In genomic region chr1:20973389-20973788, GRCm38 (mm10) we compare ENCODE assay signal across 24 mouse cellular contexts.
"Had no signal": no experiment of that assay in that cellular context is flagged by ENCODE, and none has a peak within 500 bp of the region (broad histone marks: within the 10 kb centered on the region; RNA-seq: fewer than 3 reads in every experiment).

No protein-coding gene starts in this region.

- H3K27me3 ChIP-seq: heart, embryonic 13.5 days; heart, embryonic 15.5 days; hindbrain, embryonic 12.5 days; hindbrain, embryonic 15.5 days; kidney, embryonic 15.5 days; limb, embryonic 12.5 days had no signal

- H3K4me2 ChIP-seq: heart, embryonic 11.5 days; heart, embryonic 13.5 days; heart, embryonic 15.5 days; hindbrain, embryonic 12.5 days; hindbrain, embryonic 15.5 days; kidney, embryonic 15.5 days; limb, embryonic 12.5 days had no signal

- ATAC-seq: forebrain, postnatal 0 days; hindbrain, postnatal 0 days; intestine, embryonic 16.5 days had no signal

- H3K4me3 ChIP-seq: heart, adult 2 months; heart, embryonic 13.5 days; heart, embryonic 15.5 days; hindbrain, embryonic 12.5 days; hindbrain, embryonic 15.5 days; kidney, embryonic 15.5 days; limb, embryonic 12.5 days had no signal

- H3K9ac ChIP-seq: forebrain, postnatal 0 days; heart, embryonic 13.5 days; heart, embryonic 15.5 days; hindbrain, embryonic 12.5 days; hindbrain, embryonic 15.5 days; kidney, embryonic 15.5 days; limb, embryonic 12.5 days had no signal

- H3K9me3 ChIP-seq: heart, embryonic 15.5 days; hindbrain, embryonic 12.5 days; hindbrain, embryonic 15.5 days; kidney, embryonic 15.5 days; limb, embryonic 12.5 days had no signal

- H3K27ac ChIP-seq: heart, adult 2 months; heart, embryonic 13.5 days; heart, embryonic 15.5 days; hindbrain, embryonic 12.5 days; hindbrain, embryonic 15.5 days; hindbrain, postnatal 0 days; kidney, embryonic 15.5 days; kidney, postnatal 0 days; limb, embryonic 12.5 days had no signal

- DNase-seq: forebrain, postnatal 0 days; gastrocnemius, postnatal 14 days; gastrocnemius, postnatal 36 days; heart, adult 2 months; heart, postnatal 14 days; heart, postnatal 36 days; kidney, adult 11 months; kidney, adult 2 months; kidney, adult 9 months; kidney, postnatal 14 days; kidney, postnatal 36 days; layer of hippocampus, adult 9-11 months; layer of hippocampus, postnatal 36 days; left cerebral cortex, postnatal 4 days had no signal

- H3K4me1 ChIP-seq: heart, embryonic 13.5 days; heart, embryonic 15.5 days; hindbrain, embryonic 12.5 days; hindbrain, embryonic 15.5 days; kidney, embryonic 15.5 days; limb, embryonic 12.5 days had no signal

- H3K36me3 ChIP-seq: heart, embryonic 13.5 days; heart, embryonic 15.5 days; hindbrain, embryonic 12.5 days; hindbrain, embryonic 15.5 days; kidney, embryonic 15.5 days; limb, embryonic 12.5 days had no signal
